Mouse (Mus musculus): ENCODE data around the gene Zc3hav1l.

Zc3hav1l gene

DNA sequence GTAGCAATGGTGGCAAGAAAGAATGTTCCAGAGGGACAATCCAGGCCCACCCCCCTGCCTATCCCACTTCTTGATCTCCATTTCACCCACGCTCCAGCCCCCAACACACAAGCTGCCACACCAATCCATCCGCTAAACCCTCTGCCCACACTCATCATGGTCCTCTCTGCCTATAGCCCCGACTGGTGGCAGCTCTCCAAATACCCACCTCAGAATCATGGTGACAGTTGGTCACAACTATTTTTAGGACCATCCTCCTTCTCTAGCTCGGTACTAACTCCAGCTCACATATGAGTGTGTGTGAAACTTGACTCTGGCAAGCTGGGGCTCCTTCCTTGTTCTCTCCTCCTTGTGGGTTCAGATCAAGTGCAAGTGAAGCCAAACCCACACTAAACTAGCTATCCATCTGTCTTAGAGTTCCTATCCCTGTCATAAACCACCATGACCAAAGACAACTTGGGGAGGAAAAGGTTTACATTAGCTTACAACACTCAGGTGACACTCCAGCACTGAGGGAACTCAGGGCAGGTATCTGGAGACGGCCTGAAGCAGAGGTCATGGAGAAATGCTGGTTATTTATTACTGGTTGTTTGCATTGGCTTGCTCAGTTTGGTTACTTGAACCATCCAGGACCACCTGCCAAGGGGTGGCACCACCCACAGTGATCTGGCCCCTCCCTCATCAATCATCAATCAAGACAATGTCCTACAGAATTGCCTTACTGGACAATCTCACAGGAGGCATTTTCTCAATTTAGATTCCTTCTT, 35.5 kb downstream of the Zc3hav1l start:
- DNase-seq = no peak

DNA sequence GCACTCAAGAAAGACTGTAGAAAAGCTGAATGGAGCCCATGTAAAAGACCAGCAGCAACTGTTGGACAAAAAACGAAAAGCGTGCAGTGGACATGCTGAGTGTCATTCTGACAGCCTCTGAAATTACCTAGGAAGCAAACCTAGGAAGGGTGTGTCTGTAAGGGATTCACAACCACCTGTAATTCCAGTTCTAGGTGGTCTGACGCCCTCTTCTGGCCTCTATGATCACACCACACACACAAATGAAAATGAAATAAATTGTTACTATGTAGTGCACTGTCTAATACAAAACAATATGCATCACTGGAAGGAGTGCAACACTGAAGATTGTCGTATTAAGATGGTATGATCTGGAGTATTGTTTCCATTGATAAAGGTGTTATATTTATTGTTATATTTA, 37.2 kb downstream of the Zc3hav1l start:
- no peak for DNase-seq

DNA sequence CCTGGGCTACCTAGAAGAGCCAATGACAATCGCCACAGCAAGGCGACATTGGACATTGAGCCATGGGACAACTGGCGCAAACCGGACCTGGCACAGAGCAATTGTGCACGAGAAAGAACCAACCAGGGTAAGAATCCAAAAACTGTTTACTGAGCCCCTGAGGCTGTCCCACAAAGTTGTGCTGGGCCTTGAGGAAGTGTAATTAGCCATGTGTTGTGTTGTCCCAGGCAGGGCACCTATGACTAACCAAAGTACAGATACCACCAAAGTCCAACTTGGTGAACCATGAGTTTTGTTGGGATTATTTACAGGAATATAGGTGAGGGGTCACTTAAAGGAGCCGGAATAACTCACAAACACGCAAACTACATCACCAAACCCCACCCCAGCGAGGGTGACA, 41.6 kb downstream of the Zc3hav1l start:
- DNase-seq = no peak

DNA sequence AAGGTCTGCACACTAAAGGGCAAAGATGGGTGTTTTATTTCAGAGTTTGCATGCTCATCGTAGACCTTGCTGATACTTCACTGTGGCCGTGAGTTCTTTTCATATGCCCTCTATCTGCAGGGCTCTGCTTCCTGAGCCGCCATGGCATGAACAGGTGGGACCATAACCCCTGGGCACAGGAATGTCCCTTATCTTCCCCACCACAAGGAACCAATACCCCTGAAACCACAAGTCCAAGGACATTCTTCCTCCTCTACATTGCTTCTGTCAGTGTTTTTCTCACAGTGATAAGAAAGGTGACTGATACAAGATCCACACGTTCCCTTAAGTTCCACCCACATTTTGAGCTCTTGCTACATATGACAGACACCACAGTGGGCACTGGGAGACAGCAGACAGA, 42.3 kb downstream of the Zc3hav1l start:
- no peak for DNase-seq

DNA sequence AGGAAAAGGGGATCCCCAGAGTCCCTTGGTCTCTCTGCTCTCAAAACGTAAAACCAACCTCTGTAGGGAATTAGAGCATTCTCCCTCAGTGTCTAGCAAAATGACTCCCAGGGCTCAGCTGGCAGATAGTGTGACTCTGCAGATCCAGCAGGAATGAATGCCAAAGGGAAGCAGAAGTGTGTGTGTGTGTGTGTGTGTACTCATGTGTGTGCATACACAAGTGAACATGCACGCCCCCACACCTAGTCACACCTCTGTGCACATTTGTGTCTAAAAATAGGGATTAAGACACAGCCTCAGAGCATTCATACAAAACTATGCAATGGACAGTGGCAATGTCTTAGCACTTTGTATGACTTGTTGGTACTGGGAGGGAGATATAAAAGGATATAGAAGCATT, 43.3 kb downstream of the Zc3hav1l start:
- no peak for DNase-seq

DNA sequence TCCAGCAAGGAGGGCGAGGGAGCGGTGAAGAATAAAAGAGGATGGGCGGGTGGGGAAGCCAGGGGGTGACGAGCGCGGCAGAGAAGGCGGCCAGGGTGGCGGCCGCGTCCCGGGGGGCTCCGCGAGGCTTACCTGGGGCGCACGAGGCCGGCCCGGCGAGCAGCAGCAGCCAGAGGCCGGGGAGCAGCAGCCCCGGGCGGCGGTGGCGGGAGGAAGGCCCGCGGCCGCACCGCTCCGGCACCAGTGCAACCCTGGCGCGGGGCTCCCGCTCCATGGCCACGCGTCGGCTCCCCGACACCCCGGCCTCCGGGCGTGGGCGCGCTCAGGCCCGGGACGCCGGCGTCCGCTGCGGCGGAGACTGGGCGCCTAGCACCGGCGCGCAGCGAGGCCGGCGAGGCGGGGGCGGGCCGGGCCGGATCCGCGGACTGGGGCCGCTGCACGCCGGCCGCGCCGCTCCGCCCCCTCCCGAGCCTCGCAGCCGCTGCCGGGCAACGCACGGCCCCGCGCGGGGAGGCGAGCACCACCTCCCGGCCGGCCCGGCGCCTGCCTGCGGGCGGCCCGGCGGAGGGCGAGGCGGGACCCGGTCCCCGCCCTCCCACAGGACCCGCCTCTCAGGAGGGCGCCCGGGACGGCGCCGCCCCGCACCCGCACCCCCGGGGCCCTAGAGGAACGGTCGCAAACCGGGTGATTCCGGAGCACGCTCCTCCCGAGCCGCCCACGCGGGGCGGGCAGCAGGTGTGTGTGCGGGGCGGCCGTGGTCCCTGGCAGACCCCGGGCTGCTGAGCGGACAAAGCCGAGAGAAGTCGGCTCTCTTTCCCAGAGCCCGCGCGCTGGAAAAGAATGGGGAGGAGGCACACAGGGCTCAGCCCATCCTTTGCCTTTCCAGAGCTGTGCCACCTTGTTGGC, 45.1 kb downstream of the Zc3hav1l start, which contains the start of gene D630045J12Rik:
TSS of gene D630045J12Rik (minus strand) at position 274 of the 906 bp plus-strand sequence.
- peak; percentile 62 for DNase-seq

DNA sequence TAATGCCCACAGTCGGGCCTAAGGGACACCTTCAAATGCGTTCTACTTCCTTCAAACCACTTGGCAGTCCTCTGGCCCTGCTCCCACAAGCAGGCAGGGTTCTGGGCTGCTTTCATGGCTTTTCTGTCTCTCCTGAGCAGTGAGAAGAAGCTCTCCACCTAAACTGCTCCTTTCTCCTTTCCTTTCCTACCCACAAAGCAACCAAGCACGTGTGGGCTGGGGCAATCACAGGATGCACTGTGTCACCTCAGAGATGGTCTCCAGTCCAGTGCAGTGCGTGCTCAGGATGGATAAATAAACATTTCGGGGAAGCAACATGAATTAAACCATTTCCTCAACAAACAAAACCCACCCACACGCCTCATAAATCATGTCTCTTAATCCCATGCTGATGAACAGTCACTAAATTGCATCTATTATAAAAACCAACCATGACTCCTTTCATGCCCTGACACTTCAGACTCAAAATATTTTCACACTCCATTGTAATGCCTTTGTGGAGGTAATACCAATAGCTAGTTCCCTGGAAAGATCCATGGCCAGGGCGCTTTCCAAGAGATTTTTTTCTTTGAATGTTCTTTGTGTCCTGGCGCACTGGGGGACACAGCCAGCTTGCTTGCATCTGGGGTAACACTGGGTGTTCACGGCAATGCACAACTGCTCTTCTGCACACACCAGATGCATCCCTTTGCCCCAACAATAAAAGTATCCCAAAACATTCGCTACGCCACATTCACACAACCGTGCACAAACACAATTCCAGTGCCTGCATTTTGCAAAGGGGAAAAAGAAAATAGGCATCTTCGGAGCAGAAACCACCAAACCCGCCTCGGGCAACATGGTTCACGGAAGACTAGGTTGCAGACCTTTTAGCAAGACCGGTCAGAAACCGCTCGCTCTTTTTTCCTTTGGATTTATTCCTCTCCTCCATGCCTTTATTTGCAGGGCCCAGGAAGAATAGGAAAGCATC, 46.0 kb downstream of the Zc3hav1l start:
- DNase-seq = no peak

DNA sequence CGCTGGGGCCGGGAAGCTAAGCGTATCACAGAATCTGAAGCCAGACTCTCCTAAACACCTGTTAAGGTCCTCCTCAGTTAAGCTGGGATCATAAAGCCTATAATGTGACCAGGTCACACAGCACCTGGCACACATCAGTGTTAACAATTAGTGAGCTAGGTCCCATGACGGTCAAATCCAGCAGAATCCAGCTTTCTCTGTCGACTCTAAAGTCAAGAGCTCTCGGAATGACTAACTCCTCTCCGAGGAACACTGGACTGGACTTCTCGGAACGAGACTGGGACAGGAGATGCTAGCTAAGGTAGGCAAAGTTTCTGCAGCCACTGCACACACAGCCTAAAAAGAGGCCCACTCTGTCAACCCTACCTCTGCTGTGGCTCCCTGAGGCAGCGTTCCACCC, 46.9 kb downstream of the Zc3hav1l start:
- no peak for DNase-seq

DNA sequence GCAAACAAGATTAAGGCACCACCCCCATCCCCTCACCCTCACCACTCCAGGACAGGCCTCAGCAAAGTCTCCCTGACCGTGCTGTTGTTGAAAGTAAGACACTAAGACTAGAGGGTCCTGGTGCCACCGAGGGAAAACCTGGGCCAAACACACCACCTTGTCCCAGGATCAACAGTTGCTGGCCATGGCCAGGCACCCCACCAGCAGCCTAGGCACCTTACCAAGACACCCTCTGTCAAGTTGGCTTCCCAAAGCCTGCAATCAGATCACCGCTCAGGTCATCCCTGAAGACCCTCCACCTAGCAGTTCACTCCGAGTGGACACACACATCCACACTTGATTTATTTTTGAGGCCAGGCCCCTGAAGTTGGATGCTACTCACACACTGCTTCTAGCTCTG, 47.6 kb downstream of the Zc3hav1l start:
- DNase-seq = no peak

DNA sequence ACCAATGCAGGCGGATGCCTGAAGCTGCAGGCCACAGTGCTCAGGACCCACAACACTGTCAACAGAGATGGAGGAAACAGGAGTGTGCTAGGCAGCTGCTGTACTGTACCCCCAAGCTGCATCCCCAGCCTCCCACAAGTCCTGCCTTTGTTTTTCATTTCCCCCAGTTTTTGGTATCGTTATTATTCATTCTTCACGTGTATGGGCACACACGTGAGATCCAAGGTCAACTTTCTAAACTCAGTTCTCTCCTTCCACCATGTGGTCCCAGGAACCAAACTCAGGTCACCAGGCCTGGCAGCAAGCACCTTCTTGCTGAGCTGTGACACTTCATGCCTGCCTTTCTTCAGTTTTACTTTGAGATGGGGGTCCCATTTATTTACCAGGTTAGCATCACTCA, 51.7 kb downstream of the Zc3hav1l start:
- no peak for DNase-seq

DNA sequence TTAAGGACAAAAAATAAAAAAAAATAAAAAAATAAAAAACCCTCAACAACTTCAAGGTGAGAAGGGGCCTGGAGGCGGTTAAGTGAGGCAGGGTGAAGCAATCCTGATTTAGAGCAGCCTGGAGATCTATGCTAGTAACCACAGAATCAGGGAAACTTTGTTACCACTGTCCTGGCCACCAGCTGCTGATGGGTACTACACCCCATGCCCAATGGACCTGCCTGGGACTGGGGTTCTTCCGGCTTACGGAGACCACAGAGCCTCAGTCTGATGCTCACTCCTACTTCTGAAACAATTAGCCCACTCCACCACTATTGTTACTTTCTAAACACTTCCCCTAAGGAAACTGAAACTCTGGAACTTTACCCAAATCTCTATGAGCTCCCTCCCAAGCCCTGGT, 54.3 kb downstream of the Zc3hav1l start:
- no peak for DNase-seq

DNA sequence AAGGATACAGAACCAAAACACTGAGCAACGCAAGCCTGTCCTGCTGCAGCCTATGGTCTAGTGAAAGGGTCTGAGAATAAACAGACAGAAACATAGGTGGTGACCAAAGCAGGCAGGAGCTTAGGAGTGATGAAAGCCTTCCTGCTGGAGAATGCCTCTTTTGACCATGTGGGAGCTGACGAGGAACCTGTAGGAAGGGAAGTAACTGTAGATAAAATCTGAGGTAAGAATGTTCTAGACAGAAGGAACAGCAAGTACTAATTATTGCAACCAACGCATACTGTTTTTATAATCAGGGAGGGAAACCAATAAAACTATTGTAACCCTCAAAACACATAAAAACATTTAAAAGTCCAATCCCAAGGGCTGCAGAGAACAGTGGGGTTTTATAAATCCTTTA, 54.9 kb downstream of the Zc3hav1l start:
- no peak for DNase-seq

DNA sequence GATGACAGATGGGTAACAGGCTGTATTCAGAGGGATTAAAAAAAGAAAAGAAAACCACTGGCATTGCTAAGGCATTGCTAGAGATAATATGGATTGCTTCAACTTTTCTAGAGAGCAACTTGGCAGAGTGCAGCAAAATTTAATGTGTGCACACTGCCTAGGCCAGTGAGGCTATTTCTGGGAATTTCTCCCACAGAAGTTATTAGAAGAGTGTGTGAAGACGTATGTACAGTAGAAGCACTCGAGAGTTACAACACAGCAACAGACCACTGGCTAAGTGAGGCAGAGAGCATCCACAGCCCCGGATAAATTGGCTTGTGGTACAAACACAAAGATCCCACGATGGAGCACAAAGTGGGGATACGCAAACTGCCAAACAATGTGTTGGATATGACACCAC, 56.2 kb downstream of the Zc3hav1l start:
- DNase-seq = no peak

DNA sequence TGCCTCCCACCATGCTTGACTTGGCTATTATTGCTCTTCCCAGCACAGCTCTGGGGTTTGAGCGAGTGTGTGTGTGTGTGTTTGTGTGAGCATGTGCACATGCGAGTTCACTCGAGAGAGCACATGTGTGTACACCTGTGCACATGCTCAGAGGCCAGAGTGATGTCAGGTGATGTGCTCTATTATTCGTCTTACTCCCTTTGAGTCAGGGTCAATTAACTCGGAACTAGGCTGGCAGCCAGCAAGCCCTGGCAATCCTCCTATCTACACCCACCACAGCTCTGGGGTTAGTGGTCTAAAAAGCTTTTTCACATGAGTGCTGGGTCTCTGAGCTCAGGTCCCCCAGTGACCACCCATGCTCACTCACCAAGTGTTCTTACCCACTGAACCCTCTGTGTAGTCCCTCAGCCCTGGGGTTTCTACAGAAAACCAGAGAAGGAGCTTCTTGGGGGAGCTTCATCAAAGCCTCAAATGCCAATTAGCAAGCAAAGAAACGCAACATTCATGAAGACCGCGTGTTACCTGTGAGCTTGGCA, 56.7 kb downstream of the Zc3hav1l start:
- no peak for DNase-seq

DNA sequence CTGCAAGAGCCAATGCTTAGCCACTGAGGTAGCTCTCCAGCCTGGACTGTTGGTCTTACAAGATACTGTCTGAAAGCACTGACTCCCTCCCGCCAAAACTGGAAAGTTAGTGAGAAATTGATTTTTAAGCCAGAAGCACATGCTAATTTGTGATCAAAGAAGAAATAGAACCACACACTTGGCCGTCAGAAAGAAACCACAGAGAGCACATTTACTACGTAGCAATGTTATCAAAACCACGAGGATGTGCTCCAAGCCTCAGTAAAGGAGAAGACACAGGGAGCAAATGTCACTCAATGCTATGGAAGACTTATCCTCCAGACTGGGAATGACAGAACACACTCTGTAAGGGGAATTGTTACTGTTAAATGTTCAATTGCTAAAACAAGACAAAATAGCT, 57.6 kb downstream of the Zc3hav1l start:
- no peak for DNase-seq

DNA sequence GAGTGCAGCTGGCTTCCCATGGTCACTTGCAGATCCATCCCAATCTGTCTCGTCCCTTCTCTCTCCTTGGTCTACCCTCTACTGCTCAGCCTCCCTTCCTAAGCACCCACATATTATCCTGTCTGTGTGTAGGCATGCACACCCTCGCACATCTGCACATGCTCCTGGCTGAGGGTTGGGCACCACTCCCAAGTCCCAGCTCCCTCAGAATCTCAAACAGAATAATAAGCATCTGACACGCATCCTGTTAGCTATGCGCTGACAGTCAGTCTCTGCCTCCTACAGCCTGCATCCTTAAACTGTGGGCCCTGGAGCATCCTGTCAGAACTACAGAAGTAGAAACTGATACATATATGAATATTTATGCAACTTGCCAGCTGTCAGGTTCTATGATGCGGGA, 58.4 kb downstream of the Zc3hav1l start:
- no peak for DNase-seq

DNA sequence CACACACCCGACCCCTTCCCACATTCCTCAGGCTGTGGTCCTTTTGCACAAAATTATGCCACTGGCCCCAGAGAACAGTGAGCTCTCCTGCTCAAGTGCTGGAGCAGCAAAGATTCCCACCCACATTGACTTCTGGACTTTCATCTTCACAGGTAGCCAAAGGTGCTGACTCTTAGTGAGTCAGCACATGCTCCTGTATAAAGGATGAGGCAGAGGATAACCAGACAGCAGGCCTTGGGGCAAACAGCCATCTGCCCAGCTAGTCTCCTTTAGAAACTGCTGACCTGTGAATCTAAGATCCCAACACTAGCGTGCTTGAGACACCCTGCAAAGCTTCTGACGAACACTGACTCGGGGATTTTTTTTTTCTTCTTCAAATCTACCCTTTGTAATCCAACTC, 60.7 kb downstream of the Zc3hav1l start:
- DNase-seq = no peak
